Mouse (Mus musculus): Measurements from ENCODE around the gene Tas1r1. TPM values are rescaled to one million over a fixed set of nuclear protein-coding genes. Genes with fewer than 3 reads are reported as not detected.

Gene Tas1r1
- polyA plus RNA-seq, 1 experiment: not detected

DNA sequence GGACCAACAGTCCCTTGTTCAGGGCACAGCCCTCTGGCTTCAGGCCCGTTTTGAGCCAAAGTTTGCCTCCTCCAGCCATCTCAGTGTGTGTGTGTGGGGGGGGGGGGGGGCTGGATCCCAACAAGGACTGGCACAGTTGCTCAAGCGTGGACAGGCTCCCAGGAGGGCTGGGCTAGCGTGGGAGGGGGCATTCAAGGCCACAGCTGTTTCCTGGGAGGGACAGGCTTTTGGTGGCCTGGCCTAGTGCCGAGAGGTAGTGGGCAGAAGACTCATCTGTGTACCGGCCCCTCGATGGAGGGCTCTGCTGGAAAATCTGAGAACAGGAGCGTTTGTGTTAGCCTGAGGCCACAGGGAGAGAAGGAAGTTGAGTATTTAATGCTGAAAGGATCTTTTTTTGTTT is 41.6 kb upstream of the Tas1r1 start:
- TF ChIP-seq POLR2A (IDR thresholded peaks at IDR 0.05; ENCODE audit: low read depth, low read length): no peak
- TF ChIP-seq CTCF (IDR thresholded peaks at IDR 0.05; ENCODE audit: extremely low read depth, insufficient read length, insufficient replicate concordance, low read depth, low read length): no peak
- Histone ChIP-seq H3K27ac (ENCODE audit: insufficient read depth, low read depth, low read length) (no peak overlapping the region), H3K4me1 (ENCODE audit: control insufficient read depth, insufficient read depth, insufficient read length, low read length) (no peaks in the 10 kb centered on the region), H3K4me3 (ENCODE audit: low read depth, low read length) (no peak overlapping the region), H3K36me3 (ENCODE audit: control insufficient read depth, insufficient read depth, low read length) (no peaks in the 10 kb centered on the region), H3K27me3 (ENCODE audit: control insufficient read depth, insufficient read depth, low read length) (no peaks in the 10 kb centered on the region)
- whole genome bisulfite sequencing: 51% methylated on average over 7 of the region's 7 CpGs

DNA sequence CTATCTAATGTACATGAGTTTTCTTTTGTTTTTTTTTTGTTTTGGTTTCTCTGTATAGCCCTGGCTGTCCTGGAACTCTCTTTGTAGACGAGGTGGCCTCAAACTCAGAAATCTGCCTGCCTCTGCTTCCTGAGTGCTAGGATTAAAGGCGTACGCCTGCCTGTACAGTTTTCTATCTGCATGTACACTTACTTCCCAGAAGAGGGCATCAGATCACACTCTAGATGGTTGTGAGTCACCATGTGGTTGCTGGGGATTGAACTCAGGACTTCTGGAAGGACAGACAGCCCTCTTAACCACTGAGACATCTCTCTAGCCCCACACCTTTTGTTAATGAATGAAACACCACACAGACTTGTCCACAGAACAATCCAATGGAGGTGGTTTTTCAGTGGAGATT is 40.9 kb upstream of the Tas1r1 start:
- H3K27me3 ChIP-seq (ENCODE audit: control insufficient read depth, insufficient read depth, low read length): no peaks in the 10 kb centered on the region
- WGBS: 81% methylated on average over 3 of the region's 3 CpGs
- TF ChIP-seq POLR2A (IDR thresholded peaks at IDR 0.05; ENCODE audit: low read depth, low read length): no peak
- no peak for TF ChIP-seq CTCF (IDR thresholded peaks at IDR 0.05; ENCODE audit: extremely low read depth, insufficient read length, insufficient replicate concordance, low read depth, low read length)
- no peaks in the 10 kb centered on the region for H3K36me3 ChIP-seq (ENCODE audit: control insufficient read depth, insufficient read depth, low read length)
- no peaks in the 10 kb centered on the region for H3K4me1 ChIP-seq (ENCODE audit: control insufficient read depth, insufficient read depth, insufficient read length, low read length)
- H3K4me3 ChIP-seq (ENCODE audit: low read depth, low read length): no peak overlapping the region
- H3K27ac ChIP-seq (ENCODE audit: insufficient read depth, low read depth, low read length): no peak overlapping the region

DNA sequence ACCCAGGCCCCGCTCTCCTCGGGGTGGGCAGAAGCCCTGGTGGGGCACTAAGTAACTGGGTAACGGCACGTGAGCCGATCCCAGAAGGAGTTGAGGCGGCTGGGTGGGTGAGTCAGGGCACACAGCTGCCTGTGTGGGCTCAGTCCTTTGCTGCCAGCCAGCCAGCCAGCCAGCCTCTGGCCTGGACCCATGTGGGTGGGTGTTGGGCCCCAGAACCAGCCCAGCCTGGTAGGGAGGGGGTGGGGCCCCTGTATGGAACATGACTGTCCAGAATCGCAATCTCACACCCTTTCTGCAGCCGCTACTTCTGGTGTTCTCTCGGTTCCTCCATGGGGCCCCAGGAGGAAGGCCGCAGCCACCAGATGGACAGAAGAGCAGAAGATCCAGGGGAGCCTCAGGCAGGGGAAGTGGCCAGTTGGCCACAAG is 39.8 kb upstream of the Tas1r1 start:
- H3K4me3 ChIP-seq (ENCODE audit: low read depth, low read length): no peak overlapping the region
- H3K27ac ChIP-seq (ENCODE audit: insufficient read depth, low read depth, low read length): no peak overlapping the region
- no peaks in the 10 kb centered on the region for H3K4me1 ChIP-seq (ENCODE audit: control insufficient read depth, insufficient read depth, insufficient read length, low read length)
- H3K27me3 ChIP-seq (ENCODE audit: control insufficient read depth, insufficient read depth, low read length): no peaks in the 10 kb centered on the region
- 84% methylated on average over 10 of the region's 10 CpGs for WGBS
- TF ChIP-seq POLR2A (IDR thresholded peaks at IDR 0.05; ENCODE audit: low read depth, low read length) (no peak), CTCF (IDR thresholded peaks at IDR 0.05; ENCODE audit: extremely low read depth, insufficient read length, insufficient replicate concordance, low read depth, low read length) (no peak)
- H3K36me3 ChIP-seq (ENCODE audit: control insufficient read depth, insufficient read depth, low read length): no peaks in the 10 kb centered on the region

DNA sequence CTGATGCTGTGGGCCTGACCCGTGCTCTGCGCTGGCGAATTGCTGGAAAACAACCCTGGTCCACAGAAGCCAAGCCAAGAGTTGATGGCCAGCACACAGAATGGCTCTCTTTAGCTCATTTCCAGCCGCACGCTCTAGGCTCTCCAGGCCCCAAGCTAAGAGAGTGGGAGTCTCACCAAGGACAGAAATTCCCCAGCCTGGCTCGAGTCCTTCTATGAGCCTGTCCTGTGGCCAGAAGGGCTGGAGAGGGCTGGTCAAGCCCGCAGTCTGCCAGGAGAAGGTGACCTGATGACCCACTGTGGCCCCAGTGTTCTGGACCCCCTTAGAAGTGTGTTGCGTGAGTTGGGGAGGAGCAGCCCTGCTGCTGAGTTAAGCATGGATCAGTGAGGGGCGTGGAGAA is 38.8 kb upstream of the Tas1r1 start:
- no peak overlapping the region for H3K27ac ChIP-seq (ENCODE audit: insufficient read depth, low read depth, low read length)
- no peaks in the 10 kb centered on the region for H3K27me3 ChIP-seq (ENCODE audit: control insufficient read depth, insufficient read depth, low read length)
- no peak overlapping the region for H3K4me3 ChIP-seq (ENCODE audit: low read depth, low read length)
- 89% methylated on average over 9 of the region's 9 CpGs for WGBS
- peaks cover 3% of the 10 kb centered on the region; the same call in 1 of the 2 replicates for H3K4me1 ChIP-seq (ENCODE audit: control insufficient read depth, insufficient read depth, insufficient read length, low read length)
- no peaks in the 10 kb centered on the region for H3K36me3 ChIP-seq (ENCODE audit: control insufficient read depth, insufficient read depth, low read length)
- TF ChIP-seq CTCF (IDR thresholded peaks at IDR 0.05; ENCODE audit: extremely low read depth, insufficient read length, insufficient replicate concordance, low read depth, low read length): no peak
- TF ChIP-seq POLR2A (IDR thresholded peaks at IDR 0.05; ENCODE audit: low read depth, low read length): no peak

DNA sequence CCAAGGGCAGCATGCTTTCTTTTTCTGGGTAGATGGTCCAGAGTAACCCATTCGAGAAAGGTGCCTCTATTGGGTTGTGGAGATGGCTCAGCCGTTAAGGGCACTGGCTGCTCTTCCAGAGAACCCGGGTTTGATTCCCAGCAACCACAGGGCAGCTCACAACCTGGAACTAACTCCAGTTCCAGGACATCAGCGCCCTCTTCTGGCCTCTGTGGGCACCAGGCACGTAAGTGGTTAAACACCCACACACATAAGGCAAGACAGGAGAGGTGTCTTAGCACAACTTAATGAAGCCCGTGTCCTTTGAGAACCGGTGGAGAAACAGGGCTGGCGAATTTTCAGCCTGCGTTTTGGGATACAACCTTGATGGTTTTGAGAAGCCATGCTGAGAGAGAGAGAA is 36.2 kb upstream of the Tas1r1 start:
- no peaks in the 10 kb centered on the region for H3K27me3 ChIP-seq (ENCODE audit: control insufficient read depth, insufficient read depth, low read length)
- H3K36me3 ChIP-seq (ENCODE audit: control insufficient read depth, insufficient read depth, low read length): no peaks in the 10 kb centered on the region
- H3K4me1 ChIP-seq (ENCODE audit: control insufficient read depth, insufficient read depth, insufficient read length, low read length): peaks cover 3% of the 10 kb centered on the region; the same call in 1 of the 2 replicates
- no peak overlapping the region for H3K27ac ChIP-seq (ENCODE audit: insufficient read depth, low read depth, low read length)
- H3K4me3 ChIP-seq (ENCODE audit: low read depth, low read length): no peak overlapping the region
- 83% methylated on average over 9 of the region's 9 CpGs for WGBS
- TF ChIP-seq CTCF (IDR thresholded peaks at IDR 0.05; ENCODE audit: extremely low read depth, insufficient read length, insufficient replicate concordance, low read depth, low read length): no peak
- TF ChIP-seq POLR2A (IDR thresholded peaks at IDR 0.05; ENCODE audit: low read depth, low read length): no peak

DNA sequence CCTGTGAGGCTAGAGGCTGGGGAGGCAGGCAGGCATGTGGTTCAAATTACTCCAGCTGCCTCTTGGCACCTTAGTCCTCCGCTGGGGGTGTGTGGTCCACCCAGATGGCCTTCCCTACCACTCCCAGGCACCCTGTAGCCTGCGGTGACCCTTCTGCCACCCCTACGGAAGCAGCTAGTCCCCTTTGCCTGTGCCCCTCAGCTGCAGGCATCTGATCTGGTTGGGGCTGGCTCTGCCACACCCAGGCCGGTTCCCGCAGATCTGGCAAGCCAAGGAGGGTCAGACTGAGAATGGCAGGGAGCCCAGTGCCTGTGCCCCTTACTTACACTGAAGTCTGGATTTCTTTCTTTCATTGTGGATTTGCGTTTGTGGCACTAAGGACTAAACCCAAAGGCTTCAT is 35.3 kb upstream of the Tas1r1 start:
- Histone ChIP-seq H3K36me3 (ENCODE audit: control insufficient read depth, insufficient read depth, low read length) (no peaks in the 10 kb centered on the region), H3K4me3 (ENCODE audit: low read depth, low read length) (no peak overlapping the region), H3K4me1 (ENCODE audit: control insufficient read depth, insufficient read depth, insufficient read length, low read length) (peaks cover 3% of the 10 kb centered on the region; the same call in 1 of the 2 replicates), H3K27me3 (ENCODE audit: control insufficient read depth, insufficient read depth, low read length) (no peaks in the 10 kb centered on the region), H3K27ac (ENCODE audit: insufficient read depth, low read depth, low read length) (no peak overlapping the region)
- WGBS: 60% methylated on average over 6 of the region's 6 CpGs
- TF ChIP-seq CTCF (IDR thresholded peaks at IDR 0.05; ENCODE audit: extremely low read depth, insufficient read length, insufficient replicate concordance, low read depth, low read length) (no peak), POLR2A (IDR thresholded peaks at IDR 0.05; ENCODE audit: low read depth, low read length) (no peak)

DNA sequence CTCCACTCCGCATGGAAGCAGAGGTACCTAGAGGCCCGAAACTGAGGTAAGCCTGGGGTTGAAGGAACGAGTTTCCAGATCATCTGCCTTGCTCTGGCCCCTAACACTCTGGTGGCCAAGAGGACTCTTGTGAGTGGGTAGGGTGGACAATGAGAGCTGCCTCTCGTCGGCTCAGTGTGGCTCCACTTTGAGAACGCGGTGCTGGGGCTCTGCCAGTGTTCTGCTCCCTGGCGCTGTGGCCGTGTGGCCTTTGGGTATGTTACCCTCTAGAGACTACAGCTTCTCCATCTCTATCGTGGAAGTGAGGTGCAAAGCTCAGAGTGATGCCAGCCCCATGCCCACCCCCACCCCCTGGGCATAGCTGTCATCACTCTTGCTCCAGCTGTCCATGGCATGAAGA is 34.3 kb upstream of the Tas1r1 start:
- Histone ChIP-seq H3K27me3 (ENCODE audit: control insufficient read depth, insufficient read depth, low read length) (no peaks in the 10 kb centered on the region), H3K27ac (ENCODE audit: insufficient read depth, low read depth, low read length) (no peak overlapping the region), H3K36me3 (ENCODE audit: control insufficient read depth, insufficient read depth, low read length) (no peaks in the 10 kb centered on the region), H3K4me1 (ENCODE audit: control insufficient read depth, insufficient read depth, insufficient read length, low read length) (peaks cover 3% of the 10 kb centered on the region; the same call in 1 of the 2 replicates), H3K4me3 (ENCODE audit: low read depth, low read length) (no peak overlapping the region)
- TF ChIP-seq CTCF (IDR thresholded peaks at IDR 0.05; ENCODE audit: extremely low read depth, insufficient read length, insufficient replicate concordance, low read depth, low read length): no peak
- no peak for TF ChIP-seq POLR2A (IDR thresholded peaks at IDR 0.05; ENCODE audit: low read depth, low read length)
- WGBS: 55% methylated on average over 10 of the region's 10 CpGs

Measured in small intestine, adult 2 months (tissue).